Mouse (Mus musculus) cortical plate, adult 2 months (tissue): Measurements from ENCODE around the gene Ntm. TPM values are rescaled to one million over a fixed set of nuclear protein-coding genes. Genes with fewer than 3 reads are reported as not detected.

Experiments used
- H3K27ac ChIP-seq: fragments of 200-500 bp; 2 replicates; pipeline ENCODE4 v1.5.1; 2012; ENCODE audit warnings: low read length, control low read depth, inconsistent platforms; ENCODE audit not compliant: insufficient read depth
- H3K4me1 ChIP-seq: fragments of 200-500 bp; 2 replicates; pipeline ENCODE4 v1.6.1; 2011; ENCODE audit warnings: low read length; ENCODE audit not compliant: control insufficient read depth, insufficient read depth
- H3K4me3 ChIP-seq: fragments of 200-500 bp; 2 replicates; pipeline ENCODE4 v1.5.1; 2011; ENCODE audit warnings: mild to moderate bottlenecking, low read length, control low read depth; ENCODE audit not compliant: insufficient read depth
- CTCF ChIP-seq: fragments of 200-500 bp; IDR thresholded peaks from 2 replicates; pipeline ENCODE4 v1.5.1; 2011; ENCODE audit warnings: mild to moderate bottlenecking, control low read depth, low read length; ENCODE audit not compliant: insufficient read depth; ENCODE audit errors: extremely low read depth
- POLR2A ChIP-seq: fragments of 200-500 bp; IDR thresholded peaks from 2 replicates; pipeline ENCODE4 v1.6.1; 2011; ENCODE audit warnings: mild to moderate bottlenecking, low read length, control low read depth; ENCODE audit not compliant: insufficient read depth; ENCODE audit errors: extremely low read depth
- polyA plus RNA-seq: library from polyadenylated mRNA; depleted of rRNA; stranded (reverse); fragments of >200 nt; gene quantifications from 2 replicates; pipeline ENCODE4 v1.2.3, GENCODE M21; 2012

Gene Ntm
- polyA plus RNA-seq, 1 experiment: 169 TPM

DNA sequence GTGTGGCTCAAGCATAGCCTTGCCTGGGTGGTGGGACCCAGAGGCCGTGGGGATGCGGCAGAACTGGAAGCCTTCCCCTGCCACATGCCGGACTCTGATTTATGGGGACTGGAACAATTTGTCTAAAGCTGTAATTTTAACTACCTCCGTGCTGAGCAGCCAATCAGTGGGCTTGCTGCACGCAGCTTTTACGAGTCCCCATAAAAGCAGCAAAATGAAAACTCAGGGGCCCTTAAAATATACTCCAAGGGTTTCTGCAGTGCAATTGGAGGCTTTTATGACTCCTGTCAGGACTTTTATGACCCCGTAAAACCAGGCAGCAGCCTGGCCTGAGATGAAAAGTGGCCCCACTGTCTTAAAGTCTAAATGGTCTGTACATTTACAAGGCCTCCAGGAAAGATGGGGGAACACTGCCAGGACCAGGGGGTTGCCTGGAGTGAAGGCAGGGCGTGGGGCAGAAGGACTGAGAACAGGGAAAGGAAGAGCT, 644.2 kb downstream of the Ntm start:
- peaks cover 25% of the 10 kb centered on the region for H3K4me1 ChIP-seq
- no peak for TF ChIP-seq CTCF
- no peak for TF ChIP-seq POLR2A
- H3K27ac ChIP-seq: no peak overlapping the region
- H3K4me3 ChIP-seq: no peak overlapping the region

DNA sequence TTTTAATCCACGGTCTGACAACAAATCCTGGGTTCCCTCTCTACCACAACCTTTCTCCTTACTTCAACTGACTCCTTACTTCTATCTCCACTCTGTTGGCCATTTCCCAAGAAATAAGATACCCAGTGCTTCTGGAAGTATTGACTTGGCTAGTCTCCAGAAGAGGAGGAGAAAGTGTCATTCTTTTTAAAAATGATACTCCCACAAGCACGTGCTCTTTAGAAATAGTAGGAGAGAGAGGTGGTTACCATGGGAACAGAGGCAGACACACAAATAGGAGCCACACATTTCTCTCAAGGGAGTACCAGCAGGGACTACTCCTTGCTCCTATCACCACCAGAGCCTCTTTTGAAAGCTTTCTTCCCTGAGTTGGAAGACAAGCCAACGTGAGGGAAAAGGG, 645.3 kb downstream of the Ntm start:
- no peak overlapping the region for H3K4me3 ChIP-seq
- peaks cover 25% of the 10 kb centered on the region for H3K4me1 ChIP-seq
- H3K27ac ChIP-seq: 0 out of 2 replicates have a peak overlapping the region, but pooled peaks have one; percentile 10
- no peak for TF ChIP-seq POLR2A
- TF ChIP-seq CTCF: no peak

DNA sequence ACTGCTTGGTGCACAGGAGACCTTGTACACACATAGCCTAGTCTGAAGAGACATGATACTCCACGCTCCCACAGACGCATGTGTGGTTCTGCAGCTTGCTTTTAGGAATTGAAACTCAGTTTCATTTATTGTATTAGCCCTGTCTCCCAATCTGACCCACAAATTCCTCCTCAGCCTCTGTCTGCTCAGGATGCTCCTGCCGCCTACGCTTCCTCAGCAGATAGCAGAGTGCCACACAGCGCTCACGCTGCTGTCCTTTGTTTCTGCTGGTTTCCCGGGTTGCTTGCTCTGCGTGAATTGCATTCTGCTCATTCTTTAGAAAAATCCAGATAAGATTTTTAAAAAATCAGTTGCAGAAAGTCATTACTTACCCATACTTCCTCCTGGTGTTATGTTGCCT, 647.1 kb downstream of the Ntm start:
- Histone ChIP-seq H3K27ac (no peak overlapping the region), H3K4me1 (peaks cover 32% of the 10 kb centered on the region), H3K4me3 (no peak overlapping the region)
- TF ChIP-seq POLR2A (no peak), CTCF (no peak)

- H3K4me1 ChIP-seq: peaks cover 15% of the 10 kb centered on the region; the same call in 1 of the 2 replicates
- no peak overlapping the region for H3K4me3 ChIP-seq
- no peak for TF ChIP-seq POLR2A
- no peak for TF ChIP-seq CTCF
- H3K27ac ChIP-seq: no peak overlapping the region
These were observed 656.0 kb downstream of the Ntm start for GRCm38 (mm10) chr9:29306961-29307360.

- no peak for TF ChIP-seq CTCF
- TF ChIP-seq POLR2A: no peak
- Histone ChIP-seq H3K4me3 (no peak overlapping the region), H3K27ac (no peak overlapping the region), H3K4me1 (peaks cover 1% of the 10 kb centered on the region; the same call in 1 of the 2 replicates)
These were observed 664.6 kb downstream of the Ntm start for GRCm38 (mm10) chr9:29298340-29298739.

DNA sequence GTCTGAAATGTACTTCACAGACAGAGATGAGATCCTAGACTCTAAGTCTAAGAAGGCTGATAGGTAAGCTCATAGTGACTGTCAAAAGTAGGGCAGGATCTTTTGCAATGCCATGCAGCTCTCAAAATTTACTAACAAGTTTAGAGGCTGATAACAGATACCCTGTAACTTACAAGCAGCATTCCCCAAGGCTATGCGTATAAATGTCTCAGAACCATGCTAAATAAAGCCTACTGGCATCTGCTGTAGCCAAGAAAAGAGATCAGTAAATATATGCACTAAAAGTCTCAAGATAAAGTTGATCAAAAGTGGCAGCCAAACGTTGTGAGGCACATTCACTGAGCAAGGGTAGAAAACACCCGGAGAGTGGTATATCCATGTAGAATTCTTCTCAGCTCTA, 666.2 kb downstream of the Ntm start:
- Histone ChIP-seq H3K4me1 (peaks cover 1% of the 10 kb centered on the region; the same call in 1 of the 2 replicates), H3K4me3 (no peak overlapping the region), H3K27ac (no peak overlapping the region)
- no peak for TF ChIP-seq POLR2A
- TF ChIP-seq CTCF: no peak

GRCm38 (mm10) chr9:29288003-29288704, 674.8 kb downstream of the Ntm start:
- Histone ChIP-seq H3K27ac (no peak overlapping the region), H3K4me3 (no peak overlapping the region), H3K4me1 (no peaks in the 10 kb centered on the region; the same call in 1 of the 2 replicates)
- TF ChIP-seq CTCF (no peak), POLR2A (no peak)

- TF ChIP-seq POLR2A: no peak
- no peak for TF ChIP-seq CTCF
- no peaks in the 10 kb centered on the region; the same call in 1 of the 2 replicates for H3K4me1 ChIP-seq
- no peak overlapping the region for H3K4me3 ChIP-seq
- H3K27ac ChIP-seq: no peak overlapping the region
These were observed 677.8 kb downstream of the Ntm start for GRCm38 (mm10) chr9:29285144-29285543.

DNA sequence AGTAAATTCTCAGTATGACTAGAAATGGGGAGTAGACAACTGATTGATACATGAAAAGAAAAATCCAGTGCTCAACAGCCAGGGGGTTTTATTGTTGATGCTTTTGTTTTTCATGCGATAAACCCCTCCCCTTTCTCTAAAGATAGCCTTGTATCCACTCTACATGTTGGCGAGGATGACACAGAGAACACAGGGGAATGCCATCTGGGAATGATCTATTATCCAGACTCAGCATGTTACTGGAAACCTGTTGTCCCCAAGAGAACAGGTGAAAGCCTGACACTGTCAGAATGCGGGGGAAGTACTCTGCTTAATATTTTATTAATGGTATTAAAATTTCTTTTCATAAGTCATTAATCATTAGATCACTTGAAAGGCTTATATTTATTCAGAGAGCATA, 690.1 kb downstream of the Ntm start:
- no peak for TF ChIP-seq POLR2A
- no peak for TF ChIP-seq CTCF
- Histone ChIP-seq H3K4me3 (no peak overlapping the region), H3K27ac (no peak overlapping the region), H3K4me1 (peaks cover 12% of the 10 kb centered on the region)

- Histone ChIP-seq H3K4me1 (peaks cover 16% of the 10 kb centered on the region), H3K27ac (no peak overlapping the region), H3K4me3 (no peak overlapping the region)
- no peak for TF ChIP-seq CTCF
These were observed 693.0 kb downstream of the Ntm start for GRCm38 (mm10) chr9:29269988-29270387.
